Mouse (Mus musculus): ENCODE measurements around the gene Ndufs6. TPM values are rescaled to one million over a fixed set of nuclear protein-coding genes. Genes with fewer than 3 reads are reported as not detected.

Gene Ndufs6
- total RNA-seq, 2 experiments from 2014 or later, result 240 to 275 TPM

GRCm38 (mm10) chr13:73306430-73306829 lies 21.9 kb downstream of the Ndufs6 start:
- DNase-seq, result no peak

GRCm38 (mm10) chr13:73306085-73306410 lies 22.3 kb downstream of the Ndufs6 start:
- DNase-seq, result no peak

- no peak for DNase-seq
Observed at GRCm38 (mm10) chr13:73305398-73306084, 22.8 kb downstream of the Ndufs6 start.

GRCm38 (mm10) chr13:73304729-73305128 lies 23.6 kb downstream of the Ndufs6 start:
- no peak for DNase-seq

GRCm38 (mm10) chr13:73299322-73299721 lies 29.0 kb downstream of the Ndufs6 start:
- no peak for DNase-seq

- DNase-seq, result no peak
Observed at GRCm38 (mm10) chr13:73298717-73299116, 29.6 kb downstream of the Ndufs6 start.

GRCm38 (mm10) chr13:73291102-73291501 lies 37.2 kb downstream of the Ndufs6 start:
- DNase-seq, result no peak

- no peak for DNase-seq
Observed at GRCm38 (mm10) chr13:73290206-73290605, 38.1 kb downstream of the Ndufs6 start.

GRCm38 (mm10) chr13:73283534-73283933 lies 44.8 kb downstream of the Ndufs6 start:
- no peak for DNase-seq

- no peak for DNase-seq
Observed at GRCm38 (mm10) chr13:73282407-73282806, 45.9 kb downstream of the Ndufs6 start.

GRCm38 (mm10) chr13:73279196-73279595 lies 49.1 kb downstream of the Ndufs6 start:
- DNase-seq, result no peak

- no peak for DNase-seq
Observed at GRCm38 (mm10) chr13:73277797-73278196, 50.5 kb downstream of the Ndufs6 start.

- DNase-seq, result no peak
Observed at GRCm38 (mm10) chr13:73277361-73277760, 51.0 kb downstream of the Ndufs6 start.

- no peak for DNase-seq
Observed at GRCm38 (mm10) chr13:73273536-73273935, 54.8 kb downstream of the Ndufs6 start.

GRCm38 (mm10) chr13:73272794-73273282 lies 55.5 kb downstream of the Ndufs6 start:
- DNase-seq, result no peak

- DNase-seq, result no peak
Observed at GRCm38 (mm10) chr13:73271336-73272242, 56.8 kb downstream of the Ndufs6 start.

GRCm38 (mm10) chr13:73270451-73271081 lies 57.8 kb downstream of the Ndufs6 start:
- DNase-seq, result no peak

- no peak for DNase-seq
Observed at GRCm38 (mm10) chr13:73269891-73270290, 58.5 kb downstream of the Ndufs6 start.

Data from adrenal gland, postnatal 36 days (tissue).